Mouse (Mus musculus) heart, embryonic 12.5 days (tissue): Measurements from ENCODE around the gene Chsy1. TPM values are rescaled to one million over a fixed set of nuclear protein-coding genes. Genes with fewer than 3 reads are reported as not detected.

ENCODE experiments used
- ATAC-seq: fragments of 200-750 bp; cut with Nextera tagmentation; 2 replicates; pipeline ENCODE4 v1.8.0; 2017; ENCODE audit warnings: moderate TSS enrichment, moderate library complexity; ENCODE audit not compliant: insufficient number of reproducible peaks, low FRiP score
- H3K27ac ChIP-seq: fragments of 300-500 bp; sonication (generic); 2 replicates; pipeline ENCODE4 v1.5.1; 2016; ENCODE audit warnings: mild to moderate bottlenecking, moderate library complexity; ENCODE audit not compliant: poor library complexity, severe bottlenecking
- H3K27me3 ChIP-seq: fragments of 300-500 bp; sonication (generic); replicated peaks from 2 replicates; pipeline ENCODE4 v1.6.1; 2016; ENCODE audit warnings: mild to moderate bottlenecking, moderate library complexity
- H3K36me3 ChIP-seq: fragments of 300-500 bp; sonication (generic); 2 replicates; pipeline ENCODE4 v1.6.1; 2016; ENCODE audit warnings: mild to moderate bottlenecking, moderate library complexity
- H3K4me1 ChIP-seq: fragments of 300-500 bp; sonication (generic); replicated peaks from 2 replicates; pipeline ENCODE4 v1.6.1; 2016; ENCODE audit warnings: mild to moderate bottlenecking
- H3K4me2 ChIP-seq: fragments of 300-500 bp; sonication (generic); 2 replicates; pipeline ENCODE4 v1.6.1; 2016; ENCODE audit warnings: mild to moderate bottlenecking, moderate library complexity
- H3K4me3 ChIP-seq: fragments of 300-500 bp; sonication (generic); 2 replicates; pipeline ENCODE4 v1.5.1; 2016; ENCODE audit warnings: mild to moderate bottlenecking
- H3K9ac ChIP-seq: fragments of 300-500 bp; sonication (generic); 2 replicates; pipeline ENCODE4 v1.6.1; 2016; ENCODE audit warnings: mild to moderate bottlenecking, moderate library complexity
- H3K9me3 ChIP-seq: fragments of 300-500 bp; sonication (generic); replicated peaks from 2 replicates; pipeline ENCODE4 v1.6.1; 2016; ENCODE audit warnings: mild to moderate bottlenecking, moderate library complexity
- WGBS: fragments of 180-500 bp; shearing (Covaris S2); methylation state at CpG from one replicate; pipeline ENCODE4 v1.1.7; 2016; 5-methylcytosine and 5-hydroxymethylcytosine counted together
- polyA plus RNA-seq: library from polyadenylated mRNA; unstranded; fragments of >200 nt; fragmentation: Nextera tagmentation; extraction: Ambion mirVana; gene quantifications from 2 replicates; pipeline ENCODE4 v1.2.1, GENCODE M21; 2016

Gene Chsy1
- polyA plus RNA-seq, 1 experiment from 2014 or later, result 13.3 TPM

DNA sequence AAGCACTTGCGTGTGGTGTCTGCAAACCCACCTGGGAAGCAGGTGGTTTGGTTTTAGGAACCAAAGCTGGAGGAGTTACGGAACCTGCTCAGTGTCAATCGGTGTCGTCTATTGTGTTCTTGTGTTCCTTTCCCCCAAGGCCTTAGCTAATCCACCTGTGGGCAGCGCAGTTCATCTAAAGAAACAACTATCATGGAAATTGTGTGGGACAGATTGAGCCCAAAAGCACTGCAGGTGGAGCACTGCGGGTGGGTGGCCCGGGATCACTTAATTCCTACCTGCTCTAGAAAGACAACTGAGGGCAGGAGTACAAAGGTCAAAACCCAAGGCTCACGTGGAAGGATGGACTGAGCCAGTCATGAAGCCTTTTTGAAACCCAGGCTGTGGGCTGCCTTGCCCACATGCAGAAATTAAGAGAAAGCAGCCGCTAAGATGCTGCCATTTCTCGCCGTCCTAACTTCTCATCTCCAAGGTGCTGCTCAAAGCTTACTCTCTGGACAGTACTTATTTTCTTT, 18.6 kb upstream of the Chsy1 start:
- Histone ChIP-seq H3K36me3 (peaks cover 67% of the 10 kb centered on the region), H3K27me3 (no peaks in the 10 kb centered on the region), H3K9me3 (no peaks in the 10 kb centered on the region), H3K9ac (no peak overlapping the region), H3K4me3 (no peak overlapping the region), H3K27ac (no peak overlapping the region), H3K4me2 (no peak overlapping the region), H3K4me1 (no peaks in the 10 kb centered on the region)
- 86% methylated on average over 11 of the region's 11 CpGs for WGBS
- no peak for ATAC-seq

DNA sequence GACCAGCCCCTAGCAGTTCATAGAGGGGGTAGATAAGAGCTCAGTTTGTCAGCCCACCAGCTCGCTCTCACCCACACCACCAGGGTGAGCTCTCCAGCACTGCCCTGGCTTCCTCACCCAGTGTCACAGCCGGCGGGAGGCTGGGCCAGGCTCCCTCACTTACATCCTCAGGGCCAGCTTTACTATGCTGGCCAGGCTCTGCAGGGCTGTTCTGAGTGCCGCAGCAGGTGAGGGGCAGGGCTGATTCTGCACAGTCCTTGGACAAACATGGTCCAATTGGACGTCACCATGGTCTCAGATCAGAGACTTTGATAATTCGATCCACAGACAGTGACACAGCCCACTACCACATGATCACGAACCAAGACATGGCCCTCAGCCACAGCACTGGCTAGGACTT, 17.8 kb upstream of the Chsy1 start:
- Histone ChIP-seq H3K27me3 (no peaks in the 10 kb centered on the region), H3K27ac (no peak overlapping the region), H3K4me3 (no peak overlapping the region), H3K9me3 (no peaks in the 10 kb centered on the region), H3K9ac (no peak overlapping the region), H3K36me3 (peaks cover 59% of the 10 kb centered on the region), H3K4me1 (no peaks in the 10 kb centered on the region), H3K4me2 (no peak overlapping the region)
- ATAC-seq, result no peak
- 81% methylated on average over 7 of the region's 7 CpGs for WGBS

DNA sequence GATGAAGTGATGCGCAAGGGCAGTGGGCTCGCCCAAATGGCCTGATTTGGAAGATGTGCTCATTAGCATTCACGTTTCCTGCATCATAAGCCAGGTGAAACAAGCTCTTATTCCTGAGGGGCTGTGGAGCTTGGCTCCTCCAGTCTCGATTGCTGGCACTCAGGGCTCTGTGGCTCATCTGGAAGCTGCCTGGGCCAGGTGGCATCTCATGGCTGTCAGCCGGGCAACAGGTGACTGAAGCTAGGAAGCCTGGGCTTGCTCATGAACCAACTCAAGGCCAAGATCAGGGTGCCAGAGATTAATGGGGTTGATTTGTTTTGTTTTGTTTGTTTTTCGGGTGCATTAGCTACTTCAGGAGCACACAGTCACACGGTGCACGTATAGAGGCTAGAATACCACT, 16.7 kb upstream of the Chsy1 start:
- no peak overlapping the region for H3K27ac ChIP-seq
- H3K9ac ChIP-seq, result no peak overlapping the region
- H3K36me3 ChIP-seq, result peaks cover 48% of the 10 kb centered on the region
- no peaks in the 10 kb centered on the region for H3K9me3 ChIP-seq
- H3K4me2 ChIP-seq, result no peak overlapping the region
- WGBS, result 88% methylated on average over 8 of the region's 8 CpGs
- no peak for ATAC-seq
- H3K4me3 ChIP-seq, result no peak overlapping the region
- H3K27me3 ChIP-seq, result no peaks in the 10 kb centered on the region
- no peaks in the 10 kb centered on the region for H3K4me1 ChIP-seq

DNA sequence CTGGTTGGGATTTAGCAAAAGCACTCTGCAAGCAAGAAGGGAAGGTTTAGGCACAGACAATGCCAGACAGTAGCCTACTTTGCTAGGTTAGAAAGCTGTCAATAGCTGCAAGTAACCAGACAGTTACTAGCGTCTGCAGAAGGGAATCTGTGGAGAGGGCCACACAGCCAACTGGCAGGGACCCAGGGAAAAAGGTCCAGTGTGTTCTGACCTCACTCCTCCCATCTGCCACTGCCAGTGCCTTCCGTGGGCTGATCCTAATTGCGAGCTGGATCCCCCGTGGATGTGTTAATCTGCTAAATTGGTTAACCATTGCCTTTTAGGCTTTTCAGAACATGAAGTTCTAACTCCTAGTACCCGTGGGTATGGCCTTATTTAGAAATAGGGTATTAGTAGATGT, 15.2 kb upstream of the Chsy1 start:
- 73% methylated on average over 5 of the region's 5 CpGs for WGBS
- Histone ChIP-seq H3K4me2 (no peak overlapping the region), H3K4me3 (no peak overlapping the region), H3K27ac (no peak overlapping the region), H3K9me3 (no peaks in the 10 kb centered on the region), H3K27me3 (no peaks in the 10 kb centered on the region), H3K36me3 (peaks cover 35% of the 10 kb centered on the region), H3K4me1 (no peaks in the 10 kb centered on the region), H3K9ac (no peak overlapping the region)
- no peak for ATAC-seq

DNA sequence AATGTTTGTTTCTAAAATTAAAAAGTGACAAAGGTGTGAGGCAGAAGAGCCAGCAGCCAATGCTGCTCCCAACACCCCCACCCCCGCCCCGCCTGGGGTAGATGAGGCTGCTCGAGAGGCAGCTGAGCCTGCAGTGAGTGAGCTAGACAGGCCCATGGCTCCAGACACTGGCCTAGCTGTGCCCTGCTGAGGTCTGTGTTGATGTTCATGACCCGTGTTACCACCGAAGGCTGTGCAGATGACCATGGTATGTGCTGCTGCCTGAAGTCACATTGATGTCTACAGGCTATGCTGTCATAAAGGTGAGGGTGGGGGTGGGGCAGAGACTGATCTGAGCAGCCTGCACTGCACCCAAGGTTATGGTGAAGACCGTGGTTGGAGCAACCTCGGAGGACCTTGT, 10.5 kb upstream of the Chsy1 start:
- Histone ChIP-seq H3K27me3 (peaks cover 13% of the 10 kb centered on the region; the same call in 1 of the 2 replicates), H3K4me2 (no peak overlapping the region), H3K36me3 (no peaks in the 10 kb centered on the region), H3K4me1 (no peaks in the 10 kb centered on the region), H3K9me3 (no peaks in the 10 kb centered on the region), H3K9ac (no peak overlapping the region), H3K4me3 (no peak overlapping the region), H3K27ac (no peak overlapping the region)
- ATAC-seq, result no peak
- 84% methylated on average over 7 of the region's 7 CpGs for WGBS

DNA sequence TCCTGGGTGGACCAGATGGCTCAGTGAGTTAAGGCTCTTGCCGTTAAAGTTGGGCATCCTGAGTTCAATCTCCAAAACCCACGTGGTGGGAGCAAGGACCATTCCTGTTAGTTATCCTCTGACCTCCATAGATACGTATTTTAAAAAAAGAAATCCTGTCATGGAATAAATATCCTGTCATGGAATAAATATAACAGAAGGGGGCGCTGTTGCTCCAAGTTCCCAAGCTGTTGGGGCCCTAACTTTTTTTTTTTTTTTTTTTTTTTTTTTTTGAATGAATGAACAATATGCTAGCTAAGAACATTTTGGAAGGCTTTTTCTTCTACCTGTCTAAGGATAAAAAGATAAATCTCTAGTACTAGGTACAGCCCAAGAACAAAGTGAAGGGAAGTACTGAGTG, 7.4 kb upstream of the Chsy1 start:
- H3K9me3 ChIP-seq, result no peaks in the 10 kb centered on the region
- no peaks in the 10 kb centered on the region for H3K36me3 ChIP-seq
- peaks cover 13% of the 10 kb centered on the region; the same call in 1 of the 2 replicates for H3K27me3 ChIP-seq
- no peak overlapping the region for H3K4me2 ChIP-seq
- no peak overlapping the region for H3K9ac ChIP-seq
- 6% methylated on average over 4 of the region's 4 CpGs for WGBS
- H3K4me1 ChIP-seq, result peaks cover 5% of the 10 kb centered on the region
- ATAC-seq, result no peak
- no peak overlapping the region for H3K4me3 ChIP-seq
- no peak overlapping the region for H3K27ac ChIP-seq

DNA sequence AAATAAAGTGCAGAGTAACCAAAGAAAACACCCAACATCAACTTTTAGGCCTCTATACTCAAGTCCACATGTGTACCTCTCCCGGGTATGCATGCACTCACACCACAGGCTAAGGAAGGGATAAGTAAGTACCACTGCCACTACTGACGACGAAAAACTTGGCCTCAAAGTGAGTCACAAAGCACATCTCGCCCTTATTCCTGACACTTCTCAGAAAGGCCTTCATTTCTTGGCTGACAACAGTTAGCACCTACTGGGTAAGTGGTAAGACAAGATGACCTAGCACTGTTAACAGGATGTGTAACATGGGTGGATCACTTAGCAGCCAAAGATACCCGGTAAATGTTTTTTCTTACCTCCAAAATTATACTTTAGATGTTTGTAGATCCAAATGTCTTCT, 4.8 kb upstream of the Chsy1 start:
- Histone ChIP-seq H3K9ac (no peak overlapping the region), H3K4me3 (no peak overlapping the region), H3K36me3 (no peaks in the 10 kb centered on the region), H3K9me3 (no peaks in the 10 kb centered on the region), H3K4me2 (no peak overlapping the region), H3K4me1 (peaks cover 5% of the 10 kb centered on the region), H3K27me3 (peaks cover 13% of the 10 kb centered on the region; the same call in 1 of the 2 replicates), H3K27ac (no peak overlapping the region)
- WGBS, result 88% methylated on average over 5 of the region's 5 CpGs
- no peak for ATAC-seq

DNA sequence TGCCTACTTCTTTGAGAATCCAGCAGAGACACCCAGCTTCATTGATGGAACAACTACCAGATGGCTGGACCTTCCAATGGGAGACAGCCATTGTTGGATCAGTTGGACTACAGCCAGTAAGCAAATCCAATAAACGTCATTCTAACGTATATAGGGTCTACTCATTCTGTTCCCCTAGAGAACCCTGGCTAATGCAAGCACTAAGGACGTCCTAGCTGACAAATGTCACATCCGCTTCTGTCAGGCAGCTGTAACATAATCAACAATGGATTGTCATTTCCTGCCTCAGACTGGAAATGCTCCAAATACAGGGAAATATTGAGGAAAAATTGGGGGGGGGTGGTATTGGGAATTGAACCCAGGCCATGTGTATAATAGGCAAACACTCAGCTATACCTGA, 3.5 kb upstream of the Chsy1 start:
- no peak overlapping the region for H3K4me2 ChIP-seq
- H3K36me3 ChIP-seq, result no peaks in the 10 kb centered on the region
- H3K9ac ChIP-seq, result no peak overlapping the region
- no peak for ATAC-seq
- 50% methylated on average over 4 of the region's 4 CpGs for WGBS
- H3K4me3 ChIP-seq, result no peak overlapping the region
- H3K27ac ChIP-seq, result no peak overlapping the region
- H3K9me3 ChIP-seq, result no peaks in the 10 kb centered on the region
- 0 out of 2 replicates have a peak, but pooled peaks cover 5% of the 10 kb centered on the region for H3K27me3 ChIP-seq
- H3K4me1 ChIP-seq, result peaks cover 5% of the 10 kb centered on the region

DNA sequence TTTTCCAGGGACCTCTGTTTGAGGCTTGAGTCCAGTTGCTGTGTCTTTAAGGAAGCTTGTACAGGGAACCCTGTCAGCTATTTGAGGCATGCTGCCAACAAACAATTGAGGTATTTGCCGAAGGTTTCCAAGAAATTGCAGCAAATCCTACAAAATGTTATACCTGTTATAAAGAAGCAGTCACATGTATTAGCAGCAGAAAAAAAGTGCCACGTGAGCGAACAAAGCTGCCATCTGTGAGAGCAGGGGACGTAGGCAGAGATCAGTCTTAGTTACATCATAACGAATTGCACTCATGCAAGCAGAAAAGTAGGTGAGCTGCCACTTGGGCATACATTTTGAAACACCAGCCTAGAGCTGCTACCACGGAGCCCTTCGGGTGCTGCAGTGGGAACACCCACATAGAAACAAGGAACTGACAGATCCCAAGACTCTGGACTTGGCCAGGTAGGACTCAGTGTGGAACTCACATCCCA, 2.7 kb upstream of the Chsy1 start:
- Histone ChIP-seq H3K9me3 (no peaks in the 10 kb centered on the region), H3K4me2 (no peak overlapping the region), H3K27me3 (no peaks in the 10 kb centered on the region), H3K4me3 (no peak overlapping the region), H3K4me1 (peaks cover 8% of the 10 kb centered on the region), H3K9ac (no peak overlapping the region), H3K27ac (no peak overlapping the region), H3K36me3 (no peaks in the 10 kb centered on the region)
- 71% methylated on average over 7 of the region's 7 CpGs for WGBS
- ATAC-seq, result no peak

DNA sequence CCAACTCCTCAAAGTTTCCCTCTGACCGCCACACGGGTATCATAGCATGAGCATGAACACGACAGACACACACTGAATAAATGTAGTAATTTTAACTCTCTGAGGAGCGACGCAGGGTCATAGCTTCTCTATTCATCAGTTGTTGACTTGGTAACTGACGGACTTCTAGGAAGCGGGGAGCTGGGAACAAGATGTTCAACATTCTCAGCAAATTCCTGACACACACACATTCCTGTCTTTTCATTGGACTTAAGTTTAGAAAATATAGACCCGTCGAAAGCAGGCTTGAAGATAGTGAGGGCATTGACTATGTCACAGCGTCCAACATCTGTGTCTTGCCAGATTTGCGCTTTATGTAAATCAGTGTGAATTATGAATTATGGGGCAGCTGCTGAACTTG, 2.1 kb upstream of the Chsy1 start:
- no peaks in the 10 kb centered on the region for H3K27me3 ChIP-seq
- H3K9ac ChIP-seq, result no peak overlapping the region
- no peak for ATAC-seq
- no peak overlapping the region for H3K4me2 ChIP-seq
- 61% methylated on average over 11 of the region's 11 CpGs for WGBS
- no peak overlapping the region for H3K4me3 ChIP-seq
- no peaks in the 10 kb centered on the region for H3K36me3 ChIP-seq
- no peak overlapping the region for H3K27ac ChIP-seq
- no peaks in the 10 kb centered on the region for H3K9me3 ChIP-seq
- peaks cover 8% of the 10 kb centered on the region for H3K4me1 ChIP-seq

DNA sequence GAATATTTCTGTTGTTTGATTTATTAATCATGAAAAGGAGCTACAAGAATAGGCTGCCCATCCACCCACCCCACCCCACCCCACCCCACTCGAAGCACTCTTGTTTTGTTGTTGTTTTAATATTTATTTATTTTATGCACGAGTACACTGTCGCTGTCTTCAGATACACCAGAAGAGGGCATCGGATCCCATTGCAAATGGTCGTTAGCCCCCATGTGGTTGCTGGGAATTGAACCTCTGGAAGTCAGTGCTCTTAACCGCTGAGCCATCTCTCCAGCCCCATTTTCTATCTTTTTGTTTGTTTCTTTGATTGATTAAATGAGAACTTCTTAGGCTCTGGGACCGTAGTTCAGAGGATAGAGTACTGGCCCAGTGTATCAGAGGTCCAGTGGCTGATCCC, 1.4 kb upstream of the Chsy1 start:
- no peak for ATAC-seq
- no peak overlapping the region for H3K4me3 ChIP-seq

More for the DNA sequence above, 1.4 kb upstream of the Chsy1 start:
- Histone ChIP-seq H3K4me1 (peaks cover 13% of the 10 kb centered on the region), H3K27me3 (no peaks in the 10 kb centered on the region), H3K4me2 (no peak overlapping the region), H3K9ac (no peak overlapping the region), H3K36me3 (no peaks in the 10 kb centered on the region), H3K27ac (no peak overlapping the region), H3K9me3 (no peaks in the 10 kb centered on the region)
- WGBS, result 19% methylated on average over 7 of the region's 7 CpGs
